Mouse (Mus musculus): ENCODE data around the gene Tenm3. TPM values are rescaled to one million over a fixed set of nuclear protein-coding genes. Genes with fewer than 3 reads are reported as not detected.

The Tenm3 gene
- total RNA-seq, 4 experiments from 2014 or later = 4.5 to 9.7 (median 7.0) TPM

GRCm38 (mm10) chr8:48572345-48572744, 271.4 kb downstream of the Tenm3 start:
- DNase-seq = no peak

GRCm38 (mm10) chr8:48568608-48569007, 275.1 kb downstream of the Tenm3 start:
- DNase-seq = no peak

GRCm38 (mm10) chr8:48567929-48568607, 275.7 kb downstream of the Tenm3 start:
- no peak for DNase-seq

- no peak for DNase-seq
Observed at GRCm38 (mm10) chr8:48560227-48560626, 283.5 kb downstream of the Tenm3 start.

- DNase-seq = peak; percentile 5
Observed at GRCm38 (mm10) chr8:48555546-48556141, 288.1 kb downstream of the Tenm3 start.

GRCm38 (mm10) chr8:48554762-48555545, 288.8 kb downstream of the Tenm3 start:
- DNase-seq = peak; percentile 29

GRCm38 (mm10) chr8:48553791-48554288, 289.9 kb downstream of the Tenm3 start:
- no peak for DNase-seq

GRCm38 (mm10) chr8:48552306-48552705, 291.4 kb downstream of the Tenm3 start:
- DNase-seq = no peak

GRCm38 (mm10) chr8:48551370-48551769, 292.4 kb downstream of the Tenm3 start:
- no peak for DNase-seq

GRCm38 (mm10) chr8:48548908-48549307, 294.8 kb downstream of the Tenm3 start:
- no peak for DNase-seq

GRCm38 (mm10) chr8:48545631-48546030, 298.1 kb downstream of the Tenm3 start:
- DNase-seq = no peak

GRCm38 (mm10) chr8:48544840-48545239, 298.9 kb downstream of the Tenm3 start:
- DNase-seq = no peak

- DNase-seq = peak; percentile 9
Observed at GRCm38 (mm10) chr8:48542141-48542540, 301.6 kb downstream of the Tenm3 start.

GRCm38 (mm10) chr8:48540894-48541293, 302.9 kb downstream of the Tenm3 start:
- DNase-seq = no peak

GRCm38 (mm10) chr8:48535833-48536232, 307.9 kb downstream of the Tenm3 start:
- no peak for DNase-seq

- DNase-seq = no peak
Observed at GRCm38 (mm10) chr8:48531795-48532194, 312.0 kb downstream of the Tenm3 start.

GRCm38 (mm10) chr8:48530916-48531570, 312.7 kb downstream of the Tenm3 start:
- DNase-seq = no peak

- DNase-seq = no peak
Observed at GRCm38 (mm10) chr8:48527418-48527817, 316.3 kb downstream of the Tenm3 start.

- DNase-seq = no peak
Observed at GRCm38 (mm10) chr8:48522536-48523123, 321.1 kb downstream of the Tenm3 start.

GRCm38 (mm10) chr8:48522004-48522403, 321.7 kb downstream of the Tenm3 start:
- no peak for DNase-seq

- no peak for DNase-seq
Observed at GRCm38 (mm10) chr8:48517431-48517830, 326.3 kb downstream of the Tenm3 start.

GRCm38 (mm10) chr8:48514230-48514629, 329.5 kb downstream of the Tenm3 start:
- no peak for DNase-seq
